Comparison of ENCODE assay signal across 20 mouse cellular contexts in genomic region chr9:77891501-77891900, GRCm38 (mm10). TPM values are rescaled to one million over a fixed set of nuclear protein-coding genes. Genes with fewer than 3 reads are reported as not detected.
DNase-seq lines count a peak whose midpoint lies in the region; ATAC-seq and TF ChIP-seq lines count a peak whose summit lies in the region.
"Had no signal": no experiment of that assay in that cellular context is flagged by ENCODE, and none has a peak within 500 bp of the region (broad histone marks: within the 10 kb centered on the region; RNA-seq: fewer than 3 reads in every experiment).

No protein-coding gene starts in this region.

- H3K4me3 ChIP-seq in embryonic facial prominence, embryonic 14.5 days (ENCODE audit: low read depth, low read length), result no peak overlapping the region
- no peak overlapping the region for H3K4me3 ChIP-seq in embryonic facial prominence, embryonic 10.5 days
- H3K4me3 ChIP-seq: embryonic facial prominence, embryonic 15.5 days; forebrain, embryonic 13.5 days; heart, embryonic 13.5 days; hindbrain, embryonic 15.5 days had no signal

- H3K4me2 ChIP-seq in embryonic facial prominence, embryonic 14.5 days (ENCODE audit: low read depth, low read length), result no peak overlapping the region
- H3K4me2 ChIP-seq: embryonic facial prominence, embryonic 15.5 days; forebrain, embryonic 13.5 days; heart, embryonic 13.5 days; hindbrain, embryonic 15.5 days had no signal

- H3K27ac ChIP-seq in embryonic facial prominence, embryonic 14.5 days (replicated peaks; ENCODE audit: low read depth, low read length), result no peak overlapping the region
- no peak overlapping the region for H3K27ac ChIP-seq in embryonic facial prominence, embryonic 10.5 days (replicated peaks)
- H3K27ac ChIP-seq: embryonic facial prominence, embryonic 15.5 days; forebrain, embryonic 13.5 days; heart, embryonic 13.5 days; hindbrain, embryonic 15.5 days had no signal

- no peaks in the 10 kb centered on the region for H3K9me3 ChIP-seq in embryonic facial prominence, embryonic 14.5 days (ENCODE audit: control insufficient read depth, low read length)
- no peaks in the 10 kb centered on the region for H3K9me3 ChIP-seq in embryonic facial prominence, embryonic 10.5 days
- H3K9me3 ChIP-seq: embryonic facial prominence, embryonic 15.5 days; forebrain, embryonic 13.5 days; heart, embryonic 13.5 days; hindbrain, embryonic 15.5 days had no signal

- no peak for TF ChIP-seq CTCF in Patski (IDR thresholded peaks at IDR 0.05)

- no peaks in the 10 kb centered on the region for H3K36me3 ChIP-seq in embryonic facial prominence, embryonic 14.5 days (ENCODE audit: control insufficient read depth, insufficient read depth, low read length)
- no peaks in the 10 kb centered on the region for H3K36me3 ChIP-seq in embryonic facial prominence, embryonic 10.5 days (replicated peaks)
- H3K36me3 ChIP-seq: embryonic facial prominence, embryonic 15.5 days; heart, embryonic 13.5 days; hindbrain, embryonic 15.5 days had no signal

- H3K9ac ChIP-seq in embryonic facial prominence, embryonic 14.5 days (ENCODE audit: low read depth, low read length), result no peak overlapping the region
- H3K9ac ChIP-seq: embryonic facial prominence, embryonic 15.5 days; forebrain, embryonic 13.5 days; forebrain, postnatal 0 days; heart, embryonic 13.5 days; hindbrain, embryonic 15.5 days had no signal

- POLR2A ChIA-PET in Patski (lab: Charles Lee), result no interaction called here

- 46% methylated on average over 4 of the region's 4 CpGs for WGBS in embryonic facial prominence, embryonic 14.5 days
- WGBS in embryonic facial prominence, embryonic 10.5 days, result 75% methylated on average over 4 of the region's 4 CpGs

- no peak for ATAC-seq in embryonic facial prominence, embryonic 14.5 days (ENCODE audit: low read depth)
- ATAC-seq in Patski, result peak; percentile 31
- ATAC-seq: forebrain, embryonic 13.5 days; forebrain, postnatal 0 days; inflammation-experienced regulatory T-cells, adult 6 months had no signal

- CTCF ChIA-PET in Patski (lab: Charles Lee), result interaction anchor here (1.3 to 2.5 kb wide), 2 partner anchors 16 to 116 kb away, joined by 4 to 8 read pairs; no protein-coding TSS in a partner anchor

- H3K27me3 ChIP-seq in embryonic facial prominence, embryonic 14.5 days (replicated peaks; ENCODE audit: control insufficient read depth, insufficient read depth, low read length), result no peaks in the 10 kb centered on the region
- H3K27me3 ChIP-seq in embryonic facial prominence, embryonic 10.5 days (replicated peaks; ENCODE audit: low read depth, poor library complexity, severe bottlenecking), result no peaks in the 10 kb centered on the region
- peaks cover 3% of the 10 kb centered on the region for H3K27me3 ChIP-seq in Patski
- H3K27me3 ChIP-seq: CH12.LX; embryonic facial prominence, embryonic 15.5 days; forebrain, embryonic 13.5 days; heart, embryonic 13.5 days; hindbrain, embryonic 15.5 days had no signal

- no peaks in the 10 kb centered on the region for H3K4me1 ChIP-seq in embryonic facial prominence, embryonic 14.5 days (ENCODE audit: control insufficient read depth, insufficient read depth, low read length)
- no peaks in the 10 kb centered on the region for H3K4me1 ChIP-seq in embryonic facial prominence, embryonic 10.5 days
- H3K4me1 ChIP-seq: forebrain, embryonic 13.5 days; heart, embryonic 13.5 days; hindbrain, embryonic 15.5 days had no signal

- in situ Hi-C loops in Patski (cut with MboI; ENCODE audit: low pct_unique_long_range_greater_than_20kb), result no loop called here

- DNase-seq in embryonic facial prominence, embryonic 14.5 days (ENCODE audit: low spot score), result peak; percentile 51
- DNase-seq in embryonic facial prominence, embryonic 10.5 days (ENCODE audit: low spot score), result no peak
- DNase-seq in 3134 (ENCODE audit: extremely low read depth, insufficient read length, low spot score) (peak; percentile 37), Patski (ENCODE audit: low read depth, low spot score) (no peak)
- peak; percentile 59 for DNase-seq in fibroblast of lung, adult 2 months (ENCODE audit: low read depth)
- DNase-seq in kidney, postnatal 25 days, result no peak
- DNase-seq in left cerebral cortex, adult 18-20 months (ENCODE audit: low spot score in 2 of 2), result no peak
- DNase-seq: adrenal gland, postnatal 14 days; cerebellum, adult 18-20 months; cerebellum, adult 9-11 months; cerebellum, postnatal 36 days; forebrain, postnatal 0 days; gastrocnemius, postnatal 14 days; heart, postnatal 36 days had no signal

RNA-seq across cellular contexts. Expression of gene Elovl5, which starts 25.7 kb away (rescaled TPM):
- 73.0 and 74.2 TPM in 2 replicates for polyA plus RNA-seq in embryonic facial prominence, embryonic 14.5 days (2014; fragmentation: Nextera tagmentation; extraction: Ambion mirVana)
- polyA plus RNA-seq in embryonic facial prominence, embryonic 10.5 days (2016; fragmentation: Nextera tagmentation; extraction: Ambion mirVana), result 90.4 and 96.1 TPM in 2 replicates
- 65.1 TPM for polyA plus RNA-seq in Patski (2021)
- total RNA-seq in left cerebral cortex, adult 18-20 months (2021), result 10 to 100 TPM; 63.7 to 64.2 TPM

Comparison
In these comparisons a context has a peak if more than half of its experiments do, and no peak if none do; other contexts are left out.
1. DNase-seq: peak in embryonic facial prominence, embryonic 14.5 days (single experiment), 3134 (single experiment) and fibroblast of lung, adult 2 months (single experiment); none in embryonic facial prominence, embryonic 10.5 days (single experiment), Patski (single experiment), kidney, postnatal 25 days (0 of 2) and left cerebral cortex, adult 18-20 months (0 of 2).